Mouse (Mus musculus) intestine, embryonic 14.5 days (tissue): ENCODE results near the gene Cxcr3. TPM values are rescaled to one million over a fixed set of nuclear protein-coding genes. Genes with fewer than 3 reads are reported as not detected.

Experiments used
- ATAC-seq: fragments of 200-750 bp; cut with Nextera tagmentation; replicated peaks from 2 replicates; pipeline ENCODE4 v1.8.0; 2017; ENCODE audit warnings: low read depth, moderate number of reproducible peaks, moderate TSS enrichment, moderate library complexity; ENCODE audit not compliant: low FRiP score, low TSS enrichment
- DNase-seq: peaks from one replicate; pipeline ENCODE4 v3.0.0-alpha.2; 2018; ENCODE audit warnings: low spot score
- H3K27ac ChIP-seq: fragments of 300-500 bp; sonication (generic); 2 replicates; pipeline ENCODE4 v1.5.1; 2014; ENCODE audit warnings: low read depth, mild to moderate bottlenecking, control low read depth
- H3K27me3 ChIP-seq: fragments of 300-500 bp; sonication (generic); replicated peaks from 2 replicates; pipeline ENCODE4 v1.6.1; 2014; ENCODE audit warnings: low read length, control low read depth; ENCODE audit not compliant: control insufficient read depth, insufficient read depth
- H3K36me3 ChIP-seq: fragments of 300-500 bp; sonication (generic); 2 replicates; pipeline ENCODE4 v1.6.1; 2014; ENCODE audit warnings: low read length, control low read depth; ENCODE audit not compliant: control insufficient read depth, insufficient read depth
- H3K4me1 ChIP-seq: fragments of 300-500 bp; sonication (generic); replicated peaks from 2 replicates; pipeline ENCODE4 v1.6.1; 2014; ENCODE audit warnings: low read length, control low read depth, mixed read lengths; ENCODE audit not compliant: control insufficient read depth, insufficient read depth
- H3K4me2 ChIP-seq: fragments of 300-500 bp; sonication (generic); 2 replicates; pipeline ENCODE4 v1.6.1; 2014; ENCODE audit warnings: low read length
- H3K4me3 ChIP-seq: fragments of 300-500 bp; sonication (generic); 2 replicates; pipeline ENCODE4 v1.5.1; 2014; ENCODE audit warnings: low read depth, low read length, control low read depth, mixed read lengths
- H3K9ac ChIP-seq: fragments of 300-500 bp; sonication (generic); 2 replicates; pipeline ENCODE4 v1.6.1; 2014; ENCODE audit warnings: mild to moderate bottlenecking, low read length
- H3K9me3 ChIP-seq: fragments of 300-500 bp; sonication (generic); 2 replicates; pipeline ENCODE4 v1.6.1; 2016; ENCODE audit warnings: low read length, control low read depth; ENCODE audit not compliant: control insufficient read depth
- WGBS: fragments of 180-500 bp; shearing (Covaris S2); extraction: QIAGEN DNeasy Blood & Tissue Kit; methylation state at CpG from one replicate; pipeline ENCODE4 v1.1.7; 2014; 5-methylcytosine and 5-hydroxymethylcytosine counted together
- polyA plus RNA-seq: library from polyadenylated mRNA; unstranded; fragments of >200 nt; fragmentation: Nextera tagmentation; extraction: Ambion mirVana; gene quantifications from 2 replicates; pipeline ENCODE4 v1.2.1, GENCODE M21; 2014

Gene Cxcr3
- polyA plus RNA-seq, 1 experiment from 2014 or later = 0.43 TPM

DNA sequence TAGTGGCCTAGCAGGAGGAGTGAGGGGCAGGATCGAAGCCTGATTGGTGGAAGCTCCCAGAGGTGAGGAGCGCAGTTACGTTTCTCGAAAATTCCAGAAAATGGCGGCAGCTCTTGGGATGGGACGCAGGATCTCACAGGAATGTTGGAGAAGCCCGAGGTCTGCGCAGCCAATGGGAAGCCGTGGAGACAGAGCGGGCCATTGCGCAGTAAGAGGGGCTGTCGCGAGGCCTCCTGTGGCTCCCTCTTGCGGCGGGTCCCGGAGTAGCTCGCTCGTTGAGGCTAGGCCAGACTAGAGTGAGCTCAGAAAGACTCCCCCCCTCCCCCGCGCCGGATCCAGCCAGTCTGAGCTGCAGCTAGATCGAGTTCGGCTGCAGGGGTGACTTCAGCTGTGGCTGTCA is 35.8 kb downstream of the Cxcr3 start:
- DNase-seq = no peak
- H3K9ac ChIP-seq = no peak overlapping the region

GRCm38 (mm10) chrX:101697537-101697936 is 36.5 kb downstream of the Cxcr3 start:
- ATAC-seq = no peak
- Histone ChIP-seq H3K27me3 (no peaks in the 10 kb centered on the region), H3K9ac (no peak overlapping the region), H3K9me3 (peaks cover 25% of the 10 kb centered on the region), H3K4me1 (no peaks in the 10 kb centered on the region), H3K4me3 (no peak overlapping the region), H3K4me2 (no peak overlapping the region), H3K27ac (no peak overlapping the region), H3K36me3 (no peaks in the 10 kb centered on the region)
- DNase-seq = no peak
- WGBS = 66% methylated on average over 48 of the region's 54 CpGs

More for the DNA sequence above, 35.8 kb downstream of the Cxcr3 start:
- H3K27ac ChIP-seq = no peak overlapping the region
- 58% methylated on average over 23 of the region's 23 CpGs for WGBS
- H3K4me3 ChIP-seq = no peak overlapping the region
- H3K27me3 ChIP-seq = no peaks in the 10 kb centered on the region
- peaks cover 25% of the 10 kb centered on the region for H3K9me3 ChIP-seq
- no peak for ATAC-seq
- H3K4me2 ChIP-seq = no peak overlapping the region
- H3K4me1 ChIP-seq = no peaks in the 10 kb centered on the region
- no peaks in the 10 kb centered on the region for H3K36me3 ChIP-seq

GRCm38 (mm10) chrX:101695686-101696085 is 38.4 kb downstream of the Cxcr3 start:
- no peak overlapping the region for H3K4me2 ChIP-seq
- no peaks in the 10 kb centered on the region for H3K36me3 ChIP-seq
- no peaks in the 10 kb centered on the region for H3K4me1 ChIP-seq
- DNase-seq = no peak
- no peak overlapping the region for H3K4me3 ChIP-seq
- H3K27me3 ChIP-seq = no peaks in the 10 kb centered on the region
- H3K27ac ChIP-seq = no peak overlapping the region
- ATAC-seq = no peak
- H3K9me3 ChIP-seq = peaks cover 25% of the 10 kb centered on the region
- WGBS = 92% methylated on average over 27 of the region's 27 CpGs
- H3K9ac ChIP-seq = no peak overlapping the region

Other genes starting within 250 kb of the Cxcr3 start
- gene Taf1, start 201.5 kb downstream of the Cxcr3 start, polyA plus RNA-seq = 18.0 and 18.7 TPM in 2 replicates
- 181 and 194 TPM in 2 replicates for gene Ogt, start 94.2 kb downstream of the Cxcr3 start, polyA plus RNA-seq
- gene Gm4779, start 60.2 kb upstream of the Cxcr3 start, polyA plus RNA-seq = 0.20 TPM in 1 of 2 replicates, not detected in the other
- gene 8030474K03Rik, start 60.4 kb upstream of the Cxcr3 start, polyA plus RNA-seq = 0.30 TPM in 1 of 2 replicates, not detected in the other
- gene Nhsl2, start 115.1 kb upstream of the Cxcr3 start, polyA plus RNA-seq = 13.8 and 14.4 TPM in 2 replicates